Mouse (Mus musculus) c-Kit-negative CD71-positive TER-119-positive erythroid progenitor cells, embryonic 14.5 days (primary cell): ENCODE measurements around the gene Cdk8.

Experiments
- DNase-seq: peaks from one replicate; pipeline ENCODE4 v3.0.0-alpha.2; 2013; ENCODE audit warnings: low read depth, low spot score

Gene Cdk8

GRCm38 (mm10) chr5:146232816-146233215, 1.8 kb downstream of the Cdk8 start:
- DNase-seq, result no peak

- no peak for DNase-seq
Observed at GRCm38 (mm10) chr5:146234336-146234735, 3.3 kb downstream of the Cdk8 start.

GRCm38 (mm10) chr5:146238274-146238673, 7.2 kb downstream of the Cdk8 start:
- DNase-seq, result no peak

- DNase-seq, result no peak
Observed at GRCm38 (mm10) chr5:146240771-146241170, 9.7 kb downstream of the Cdk8 start.

GRCm38 (mm10) chr5:146241202-146241601, 10.2 kb downstream of the Cdk8 start:
- no peak for DNase-seq

- DNase-seq, result no peak
Observed at GRCm38 (mm10) chr5:146245193-146245592, 14.2 kb downstream of the Cdk8 start.

GRCm38 (mm10) chr5:146245646-146246370, 14.8 kb downstream of the Cdk8 start:
- no peak for DNase-seq

- no peak for DNase-seq
Observed at GRCm38 (mm10) chr5:146246386-146246785, 15.4 kb downstream of the Cdk8 start.

- DNase-seq, result no peak
Observed at GRCm38 (mm10) chr5:146247709-146248108, 16.7 kb downstream of the Cdk8 start.

GRCm38 (mm10) chr5:146248746-146249145, 17.7 kb downstream of the Cdk8 start:
- DNase-seq, result no peak

GRCm38 (mm10) chr5:146250369-146251075, 19.5 kb downstream of the Cdk8 start:
- DNase-seq, result peak; percentile 83

GRCm38 (mm10) chr5:146251663-146252429, 20.8 kb downstream of the Cdk8 start:
- DNase-seq, result no peak

- DNase-seq, result no peak
Observed at GRCm38 (mm10) chr5:146253644-146254043, 22.6 kb downstream of the Cdk8 start.

GRCm38 (mm10) chr5:146260003-146260402, 29.0 kb downstream of the Cdk8 start:
- peak; percentile 54 for DNase-seq

GRCm38 (mm10) chr5:146265934-146266591, 35.0 kb downstream of the Cdk8 start:
- DNase-seq, result no peak

GRCm38 (mm10) chr5:146267776-146268175, 36.7 kb downstream of the Cdk8 start:
- DNase-seq, result no peak

- no peak for DNase-seq
Observed at GRCm38 (mm10) chr5:146270593-146270992, 39.6 kb downstream of the Cdk8 start.

- peak; percentile 38 for DNase-seq
Observed at GRCm38 (mm10) chr5:146271662-146272061, 40.6 kb downstream of the Cdk8 start.

GRCm38 (mm10) chr5:146273096-146273495, 42.1 kb downstream of the Cdk8 start:
- no peak for DNase-seq

- DNase-seq, result no peak
Observed at GRCm38 (mm10) chr5:146274420-146275045, 43.5 kb downstream of the Cdk8 start.

GRCm38 (mm10) chr5:146277513-146277912, 46.5 kb downstream of the Cdk8 start:
- DNase-seq, result no peak
